In genomic region chrX:7325455-7325854, GRCm38 (mm10) we compare ENCODE assay signal across 14 mouse cellular contexts. TPM values are rescaled to one million over a fixed set of nuclear protein-coding genes. Genes with fewer than 3 reads are reported as not detected.
DNase-seq lines count a peak whose midpoint lies in the region; ATAC-seq and TF ChIP-seq lines count a peak whose summit lies in the region.
"Had no signal": no experiment of that assay in that cellular context is flagged by ENCODE, and none has a peak within 500 bp of the region (broad histone marks: within the 10 kb centered on the region; RNA-seq: fewer than 3 reads in every experiment).

No protein-coding gene starts in this region.

- ATAC-seq in neural tube, embryonic 15.5 days (ENCODE audit: low FRiP score), result no peak
- ATAC-seq: inflammation-experienced regulatory T-cells, adult 6 months; midbrain, embryonic 15.5 days had no signal

- H3K36me3 ChIP-seq in neural tube, embryonic 15.5 days, result no peaks in the 10 kb centered on the region
- H3K36me3 ChIP-seq: forebrain, embryonic 10.5 days; midbrain, embryonic 15.5 days had no signal

- no peak overlapping the region for H3K4me2 ChIP-seq in neural tube, embryonic 15.5 days
- H3K4me2 ChIP-seq: midbrain, embryonic 15.5 days had no signal

- peak; percentile 26 for TF ChIP-seq CTCF in left cerebral cortex, adult 2 months (IDR thresholded peaks at IDR 0.05)
- TF ChIP-seq CTCF in brain, embryonic 14.5 days (IDR thresholded peaks at IDR 0.05; ENCODE audit: borderline replicate concordance, extremely low read depth, insufficient read depth, insufficient read length), result peak; percentile 16; the same call in 1 of the 2 replicates

- H3K9ac ChIP-seq in neural tube, embryonic 15.5 days (replicated peaks), result no peak overlapping the region
- H3K9ac ChIP-seq: midbrain, embryonic 15.5 days had no signal

- no peaks in the 10 kb centered on the region for H3K9me3 ChIP-seq in neural tube, embryonic 15.5 days (replicated peaks)
- H3K9me3 ChIP-seq: forebrain, embryonic 10.5 days; midbrain, embryonic 15.5 days had no signal

- WGBS in neural tube, embryonic 15.5 days, result 40% methylated on average over 2 of the region's 2 CpGs

- H3K4me3 ChIP-seq in left cerebral cortex, adult 2 months, result no peak overlapping the region
- no peak overlapping the region for H3K4me3 ChIP-seq in neural tube, embryonic 15.5 days (replicated peaks)
- H3K4me3 ChIP-seq: forebrain, embryonic 10.5 days; midbrain, embryonic 15.5 days had no signal

- no peaks in the 10 kb centered on the region for H3K27me3 ChIP-seq in neural tube, embryonic 15.5 days (replicated peaks)
- H3K27me3 ChIP-seq: midbrain, embryonic 15.5 days had no signal

- no peak overlapping the region for H3K27ac ChIP-seq in left cerebral cortex, adult 2 months
- H3K27ac ChIP-seq in neural tube, embryonic 15.5 days (replicated peaks), result no peak overlapping the region
- H3K27ac ChIP-seq: forebrain, embryonic 10.5 days; midbrain, embryonic 15.5 days had no signal

- no peak for TF ChIP-seq POLR2A in brain, embryonic 14.5 days (IDR thresholded peaks at IDR 0.05; ENCODE audit: borderline replicate concordance, extremely low read depth, insufficient read depth, insufficient read length, poor library complexity, severe bottlenecking)

- DNase-seq in left cerebral cortex, adult 2 months (ENCODE audit: extremely low spot score in 1 of 2, low spot score in 2 of 2), result no peak
- no peak for DNase-seq in left cerebral cortex, adult 18-20 months (ENCODE audit: low spot score in 2 of 2)
- DNase-seq in 416B (ENCODE audit: low read depth), result peak; percentile 31
- peak; percentile 7 for DNase-seq in CD4-positive helper T cell, adult 2 months (ENCODE audit: low read depth, low spot score)
- DNase-seq in brain, embryonic 14.5 days (ENCODE audit: low read depth), result no peak
- DNase-seq in spleen, adult 12 weeks (ENCODE audit: low spot score), result no peak
- DNase-seq in kidney, adult 11 months, result no peak
- DNase-seq: cerebellum, adult 9-11 months; lung, postnatal 10 days; right cerebral cortex, postnatal 25 days had no signal

- intact Hi-C loops in left cerebral cortex, adult 2 months (cut with DNase I), result loop anchor here (10.0 kb wide), 1 partner anchor 349 kb away; the partner anchor contains the start of gene Plp2

- H3K4me1 ChIP-seq in neural tube, embryonic 15.5 days, result no peaks in the 10 kb centered on the region
- H3K4me1 ChIP-seq: forebrain, embryonic 10.5 days; midbrain, embryonic 15.5 days had no signal

RNA-seq across cellular contexts. Expression of gene Clcn5, which starts 6.3 kb away (rescaled TPM):
- total RNA-seq in left cerebral cortex, adult 2 months (2021), result 1 to 10 TPM; 8.8 to 9.7 TPM
- 1 to 10 TPM; 8.6 to 8.8 TPM for total RNA-seq in left cerebral cortex, adult 18-20 months (2021)
- 9.1 and 13.2 TPM in 2 replicates for polyA plus RNA-seq in brain, embryonic 14.5 days (2012; rRNA removed)
- 8.0 TPM in 2 replicates for polyA plus RNA-seq in neural tube, embryonic 15.5 days (2015; fragmentation: Nextera tagmentation; extraction: Ambion mirVana)

RNA-seq across cellular contexts. Expression of gene Usp27x, which starts 50.2 kb away (rescaled TPM):
- total RNA-seq in left cerebral cortex, adult 2 months (2021), result 10 to 100 TPM; 15.1 to 17.8 TPM
- 10 to 100 TPM; 16.5 to 18.8 TPM for total RNA-seq in left cerebral cortex, adult 18-20 months (2021)
- 6.0 and 9.4 TPM in 2 replicates for polyA plus RNA-seq in brain, embryonic 14.5 days (2012; rRNA removed)
- 2.1 and 2.3 TPM in 2 replicates for polyA plus RNA-seq in neural tube, embryonic 15.5 days (2015; fragmentation: Nextera tagmentation; extraction: Ambion mirVana)

Comparison
In these comparisons a context has a peak if more than half of its experiments do, and no peak if none do; other contexts are left out.
1. DNase-seq: peak in 416B (single experiment) and CD4-positive helper T cell, adult 2 months (single experiment); none in left cerebral cortex, adult 2 months (0 of 2), left cerebral cortex, adult 18-20 months (0 of 2), brain, embryonic 14.5 days (single experiment), spleen, adult 12 weeks (single experiment) and kidney, adult 11 months (single experiment).